Mouse (Mus musculus) intestine, embryonic 14.5 days (tissue): ENCODE results near the gene Tpgs1. TPM values are rescaled to one million over a fixed set of nuclear protein-coding genes. Genes with fewer than 3 reads are reported as not detected.

ENCODE experiments used
- ATAC-seq: fragments of 200-750 bp; cut with Nextera tagmentation; replicated peaks from 2 replicates; pipeline ENCODE4 v1.8.0; 2017; ENCODE audit warnings: low read depth, moderate number of reproducible peaks, moderate TSS enrichment, moderate library complexity; ENCODE audit not compliant: low FRiP score, low TSS enrichment
- DNase-seq: peaks from one replicate; pipeline ENCODE4 v3.0.0-alpha.2; 2018; ENCODE audit warnings: low spot score
- H3K27ac ChIP-seq: fragments of 300-500 bp; sonication (generic); 2 replicates; pipeline ENCODE4 v1.5.1; 2014; ENCODE audit warnings: low read depth, mild to moderate bottlenecking, control low read depth
- H3K27me3 ChIP-seq: fragments of 300-500 bp; sonication (generic); replicated peaks from 2 replicates; pipeline ENCODE4 v1.6.1; 2014; ENCODE audit warnings: low read length, control low read depth; ENCODE audit not compliant: control insufficient read depth, insufficient read depth
- H3K36me3 ChIP-seq: fragments of 300-500 bp; sonication (generic); 2 replicates; pipeline ENCODE4 v1.6.1; 2014; ENCODE audit warnings: low read length, control low read depth; ENCODE audit not compliant: control insufficient read depth, insufficient read depth
- H3K4me1 ChIP-seq: fragments of 300-500 bp; sonication (generic); replicated peaks from 2 replicates; pipeline ENCODE4 v1.6.1; 2014; ENCODE audit warnings: low read length, control low read depth, mixed read lengths; ENCODE audit not compliant: control insufficient read depth, insufficient read depth
- H3K4me2 ChIP-seq: fragments of 300-500 bp; sonication (generic); 2 replicates; pipeline ENCODE4 v1.6.1; 2014; ENCODE audit warnings: low read length
- H3K4me3 ChIP-seq: fragments of 300-500 bp; sonication (generic); 2 replicates; pipeline ENCODE4 v1.5.1; 2014; ENCODE audit warnings: low read depth, low read length, control low read depth, mixed read lengths
- H3K9ac ChIP-seq: fragments of 300-500 bp; sonication (generic); 2 replicates; pipeline ENCODE4 v1.6.1; 2014; ENCODE audit warnings: mild to moderate bottlenecking, low read length
- H3K9me3 ChIP-seq: fragments of 300-500 bp; sonication (generic); 2 replicates; pipeline ENCODE4 v1.6.1; 2016; ENCODE audit warnings: low read length, control low read depth; ENCODE audit not compliant: control insufficient read depth
- WGBS: fragments of 180-500 bp; shearing (Covaris S2); extraction: QIAGEN DNeasy Blood & Tissue Kit; methylation state at CpG from one replicate; pipeline ENCODE4 v1.1.7; 2014; 5-methylcytosine and 5-hydroxymethylcytosine counted together
- polyA plus RNA-seq: library from polyadenylated mRNA; unstranded; fragments of >200 nt; fragmentation: Nextera tagmentation; extraction: Ambion mirVana; gene quantifications from 2 replicates; pipeline ENCODE4 v1.2.1, GENCODE M21; 2014

Tpgs1 gene
- polyA plus RNA-seq, 1 experiment from 2014 or later = 80.1 TPM

- H3K36me3 ChIP-seq = peaks cover 49% of the 10 kb centered on the region
- DNase-seq = no peak
- H3K4me2 ChIP-seq = no peak overlapping the region
- no peak overlapping the region for H3K4me3 ChIP-seq
- peaks cover 22% of the 10 kb centered on the region for H3K4me1 ChIP-seq
- H3K9me3 ChIP-seq = no peaks in the 10 kb centered on the region
- H3K9ac ChIP-seq = peak overlapping the region; percentile 10; the same call in 1 of the 2 replicates
- 0 out of 2 replicates have a peak, but pooled peaks cover under 1% of the 10 kb centered on the region for H3K27me3 ChIP-seq
- 88% methylated on average over 21 of the region's 21 CpGs for WGBS
- no peak for ATAC-seq
- no peak overlapping the region for H3K27ac ChIP-seq
Measured at GRCm38 (mm10) chr10:79708668-79709067, 39.5 kb downstream of the Tpgs1 start.

- no peak for DNase-seq
- H3K9me3 ChIP-seq = no peaks in the 10 kb centered on the region
- no peak for ATAC-seq
- H3K27ac ChIP-seq = no peak overlapping the region
- no peak overlapping the region for H3K4me3 ChIP-seq
- no peak overlapping the region for H3K9ac ChIP-seq
- 72% methylated on average over 7 of the region's 7 CpGs for WGBS
- no peak overlapping the region for H3K4me2 ChIP-seq
- H3K4me1 ChIP-seq = peaks cover 22% of the 10 kb centered on the region
- H3K27me3 ChIP-seq = peaks cover 7% of the 10 kb centered on the region; the same call in 1 of the 2 replicates
- H3K36me3 ChIP-seq = peaks cover 49% of the 10 kb centered on the region
Measured at GRCm38 (mm10) chr10:79709307-79709706, 40.1 kb downstream of the Tpgs1 start.

DNA sequence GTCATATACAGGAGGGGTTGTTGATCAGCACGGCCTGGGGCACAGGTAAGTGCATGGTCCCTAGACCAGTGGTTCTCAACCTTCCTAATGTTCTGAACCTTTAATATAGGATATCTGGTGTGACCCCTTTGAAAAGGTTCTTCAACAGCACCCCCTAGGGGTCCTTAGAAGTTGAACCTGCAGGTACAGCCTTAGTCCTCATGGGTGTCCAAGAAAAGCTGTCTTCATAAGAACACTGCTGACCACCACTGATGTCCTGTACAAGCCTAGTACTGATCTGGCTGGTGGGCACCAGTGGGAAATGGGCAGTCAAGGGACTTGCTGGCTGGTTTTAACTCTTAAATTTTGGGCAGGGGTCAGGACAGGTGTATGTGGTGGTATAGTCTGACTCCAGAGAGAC lies 42.9 kb downstream of the Tpgs1 start:
- H3K9me3 ChIP-seq = no peaks in the 10 kb centered on the region
- no peak overlapping the region for H3K4me3 ChIP-seq
- DNase-seq = peak; percentile 61
- WGBS = 86% methylated on average over 1 of the region's 1 CpGs
- peaks cover 9% of the 10 kb centered on the region for H3K4me1 ChIP-seq
- H3K9ac ChIP-seq = no peak overlapping the region
- peaks cover 34% of the 10 kb centered on the region for H3K27me3 ChIP-seq
- peaks cover 43% of the 10 kb centered on the region for H3K36me3 ChIP-seq
- ATAC-seq = 0 out of 2 replicates have a peak, but pooled peaks have one; percentile 4
- H3K27ac ChIP-seq = no peak overlapping the region
- no peak overlapping the region for H3K4me2 ChIP-seq

DNA sequence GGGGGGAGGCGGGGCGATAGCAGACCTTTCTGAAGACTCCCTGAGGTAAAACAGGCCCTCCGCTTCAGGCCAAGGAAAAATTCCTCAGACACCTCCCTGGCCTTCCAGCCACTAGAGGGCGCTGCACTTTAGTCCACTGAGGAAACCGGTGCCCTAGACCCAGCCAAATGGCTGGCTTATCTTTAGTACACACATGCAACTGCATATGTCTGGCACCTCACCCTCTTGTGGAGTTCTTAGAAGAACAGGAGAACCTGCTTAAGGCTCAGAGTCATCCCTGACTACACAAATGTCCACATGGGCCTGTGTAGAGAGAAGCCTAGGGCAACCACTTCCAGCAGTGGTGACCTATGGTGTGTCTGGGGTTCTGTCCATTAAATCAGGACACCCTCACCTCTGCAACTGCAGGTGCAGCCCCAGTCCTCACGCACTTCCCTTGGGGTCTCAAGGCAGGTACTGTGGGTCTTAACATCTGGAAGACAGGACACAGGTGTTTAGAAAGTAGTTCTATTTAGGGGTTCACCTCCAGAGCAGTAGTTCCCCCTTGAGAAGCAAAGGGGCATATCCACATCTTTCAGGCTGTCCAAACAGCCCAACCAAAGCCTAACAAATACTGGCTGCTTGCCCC lies 43.4 kb downstream of the Tpgs1 start:
- peaks cover 40% of the 10 kb centered on the region for H3K27me3 ChIP-seq
- no peak overlapping the region for H3K9ac ChIP-seq
- DNase-seq (peak; percentile 92), ATAC-seq (peak; percentile 57)
- H3K27ac ChIP-seq = no peak overlapping the region
- 14% methylated on average over 5 of the region's 6 CpGs for WGBS
- peaks cover 38% of the 10 kb centered on the region for H3K36me3 ChIP-seq
- peaks cover 9% of the 10 kb centered on the region for H3K4me1 ChIP-seq
- no peak overlapping the region for H3K4me2 ChIP-seq
- no peak overlapping the region for H3K4me3 ChIP-seq
- H3K9me3 ChIP-seq = no peaks in the 10 kb centered on the region

DNA sequence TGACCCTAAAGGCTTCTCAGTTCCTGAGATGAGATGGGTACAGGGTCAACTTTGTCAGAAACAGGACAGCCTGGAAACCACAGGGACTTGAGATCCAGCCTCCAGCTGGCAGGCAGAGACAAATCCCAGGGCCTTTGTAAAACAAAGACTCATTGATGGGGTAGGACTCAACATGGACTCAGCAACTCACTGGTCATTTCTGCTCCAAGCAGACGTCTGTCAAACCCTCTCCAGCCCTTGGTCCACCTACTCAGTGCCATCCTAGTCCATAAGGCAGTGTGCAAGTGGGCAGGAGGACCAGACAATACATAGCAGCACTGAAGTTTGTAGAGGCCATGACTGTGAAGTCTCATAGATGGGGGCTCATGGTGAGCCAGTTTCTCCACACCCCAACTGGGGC lies 44.0 kb downstream of the Tpgs1 start:
- H3K27ac ChIP-seq = no peak overlapping the region
- no peak overlapping the region for H3K9ac ChIP-seq
- no peak for DNase-seq
- H3K9me3 ChIP-seq = no peaks in the 10 kb centered on the region
- WGBS = 46% methylated on average over 1 of the region's 1 CpGs
- no peak for ATAC-seq
- no peak overlapping the region for H3K4me3 ChIP-seq
- H3K4me1 ChIP-seq = peaks cover 9% of the 10 kb centered on the region
- H3K36me3 ChIP-seq = peaks cover 36% of the 10 kb centered on the region
- peaks cover 45% of the 10 kb centered on the region for H3K27me3 ChIP-seq
- no peak overlapping the region for H3K4me2 ChIP-seq

DNA sequence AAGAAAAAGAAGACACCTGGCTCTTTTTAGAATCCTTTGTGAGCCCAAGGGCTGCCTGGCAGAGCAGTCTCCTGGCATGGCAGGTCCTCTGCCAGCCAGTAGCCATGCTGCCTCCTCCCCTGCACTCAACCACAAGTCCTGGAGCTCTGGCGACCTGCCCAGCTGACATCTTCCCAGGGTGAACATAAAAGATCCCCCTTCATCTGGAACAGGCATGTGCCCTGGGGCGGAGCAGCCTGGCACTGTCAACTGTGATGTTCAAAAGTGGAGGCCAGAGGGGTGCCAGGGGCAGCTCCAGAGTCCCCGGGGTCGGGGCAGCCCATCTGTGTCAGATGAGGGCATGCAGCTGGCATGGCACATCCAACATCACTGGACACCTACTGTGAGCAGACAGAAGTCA lies 45.8 kb downstream of the Tpgs1 start:
- Histone ChIP-seq H3K4me2 (no peak overlapping the region), H3K36me3 (peaks cover 21% of the 10 kb centered on the region), H3K9ac (no peak overlapping the region), H3K27ac (no peak overlapping the region), H3K27me3 (peaks cover 57% of the 10 kb centered on the region), H3K4me3 (no peak overlapping the region), H3K4me1 (peaks cover 9% of the 10 kb centered on the region), H3K9me3 (no peaks in the 10 kb centered on the region)
- DNase-seq (no peak), ATAC-seq (no peak)
- WGBS = 59% methylated on average over 4 of the region's 4 CpGs

DNA sequence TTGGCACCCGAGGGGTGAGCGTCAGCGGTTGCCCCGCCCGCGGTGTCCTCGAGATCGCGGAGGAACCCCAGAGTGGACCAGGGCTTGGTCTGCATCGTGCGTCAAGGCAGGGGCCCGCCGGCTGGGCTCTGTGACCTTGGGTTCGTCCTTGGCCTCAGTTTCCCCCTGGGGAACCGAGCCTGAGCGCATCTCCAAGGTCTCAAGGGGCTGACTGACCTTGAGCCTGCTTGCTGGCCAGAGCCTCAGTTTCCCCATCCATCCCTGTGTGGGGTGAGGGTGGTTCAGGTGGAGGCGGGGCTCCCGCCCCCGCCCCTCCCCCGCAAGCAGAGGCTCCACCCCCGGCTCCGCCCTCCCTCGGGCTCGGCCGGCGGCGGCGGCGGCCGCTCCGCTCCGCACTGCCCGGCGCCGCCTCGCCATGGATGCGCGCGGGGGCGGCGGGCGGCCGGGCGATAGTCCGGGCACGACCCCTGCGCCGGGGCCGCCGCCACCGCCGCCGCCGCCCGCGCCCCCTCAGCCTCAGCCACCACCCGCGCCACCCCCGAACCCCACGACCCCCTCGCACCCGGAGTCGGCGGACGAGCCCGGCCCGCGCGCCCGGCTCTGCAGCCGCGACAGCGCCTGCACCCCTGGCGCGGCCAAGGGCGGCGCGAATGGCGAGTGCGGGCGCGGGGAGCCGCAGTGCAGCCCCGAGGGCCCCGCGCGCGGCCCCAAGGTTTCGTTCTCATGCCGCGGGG lies 47.3 kb downstream of the Tpgs1 start, which contains the start of gene Hcn2:
Gene Hcn2 (plus strand): TSS at position 381 of the 734 bp plus-strand sequence.
- Histone ChIP-seq H3K27ac (no peak within 1 kb of the TSS), H3K4me3 (peak within 1 kb of the TSS; percentile 49), H3K4me1 (peaks cover 9% of the 10 kb centered on the region), H3K9ac (0 out of 2 replicates have a peak within 1 kb of the TSS, but pooled peaks have one; percentile 21), H3K9me3 (no peaks in the 10 kb centered on the region), H3K4me2 (peak within 1 kb of the TSS; percentile 94), H3K36me3 (peaks cover 7% of the 10 kb centered on the region), H3K27me3 (peaks cover 57% of the 10 kb centered on the region)
- ATAC-seq = no peak; the same call in 1 of the 2 replicates
- WGBS = 1% methylated on average over 76 of the region's 91 CpGs
- no peak for DNase-seq

DNA sequence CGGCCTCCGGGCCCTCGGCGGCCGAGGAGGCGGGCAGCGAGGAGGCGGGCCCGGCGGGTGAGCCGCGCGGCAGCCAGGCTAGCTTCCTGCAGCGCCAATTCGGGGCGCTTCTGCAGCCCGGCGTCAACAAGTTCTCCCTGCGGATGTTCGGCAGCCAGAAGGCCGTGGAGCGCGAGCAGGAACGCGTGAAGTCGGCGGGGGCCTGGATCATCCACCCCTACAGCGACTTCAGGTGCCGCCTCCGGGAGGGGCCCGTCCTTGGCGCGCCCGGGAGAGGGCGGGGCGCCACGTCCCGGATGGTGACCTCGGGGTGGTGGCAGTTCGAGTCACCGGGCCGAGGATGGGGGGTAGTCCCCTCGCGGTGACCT lies 47.8 kb downstream of the Tpgs1 start:
- H3K4me2 ChIP-seq = peak overlapping the region; percentile 94
- peaks cover 9% of the 10 kb centered on the region for H3K4me1 ChIP-seq
- H3K27me3 ChIP-seq = peaks cover 57% of the 10 kb centered on the region
- no peak overlapping the region for H3K27ac ChIP-seq
- H3K9me3 ChIP-seq = no peaks in the 10 kb centered on the region
- WGBS = under 1% methylated on average over 42 of the region's 44 CpGs
- ATAC-seq = no peak
- H3K9ac ChIP-seq = no peak overlapping the region
- no peak for DNase-seq
- peak overlapping the region; percentile 49 for H3K4me3 ChIP-seq
- peaks cover 1% of the 10 kb centered on the region for H3K36me3 ChIP-seq
